Mouse (Mus musculus): ENCODE results near the gene Taz.

The Taz gene

GRCm38 (mm10) chrX:74273422-74274322, 8.0 kb upstream of the Taz start:
- ATAC-seq (ENCODE audit: insufficient number of reproducible peaks, low FRiP score, low TSS enrichment): no peak

GRCm38 (mm10) chrX:74277916-74278315, 3.8 kb upstream of the Taz start:
- no peak for ATAC-seq (ENCODE audit: insufficient number of reproducible peaks, low FRiP score, low TSS enrichment)

GRCm38 (mm10) chrX:74281041-74281731, 526 bp upstream of the Taz start:
- no peak for ATAC-seq (ENCODE audit: insufficient number of reproducible peaks, low FRiP score, low TSS enrichment)

GRCm38 (mm10) chrX:74282395-74283091, 831 bp downstream of the Taz start:
- ATAC-seq (ENCODE audit: insufficient number of reproducible peaks, low FRiP score, low TSS enrichment): peak; percentile 80

- ATAC-seq (ENCODE audit: insufficient number of reproducible peaks, low FRiP score, low TSS enrichment): 0 out of 2 replicates have a peak, but pooled peaks have one; percentile 15
Observed at GRCm38 (mm10) chrX:74283092-74283437, 1.4 kb downstream of the Taz start.

- no peak for ATAC-seq (ENCODE audit: insufficient number of reproducible peaks, low FRiP score, low TSS enrichment)
Observed at GRCm38 (mm10) chrX:74293431-74293830, 11.7 kb downstream of the Taz start.

GRCm38 (mm10) chrX:74296538-74297448, 15.1 kb downstream of the Taz start, which contains the start of gene Atp6ap1:
Atp6ap1 (plus strand) TSS chrX:74297097.
- peak; percentile 99 for ATAC-seq (ENCODE audit: insufficient number of reproducible peaks, low FRiP score, low TSS enrichment)

GRCm38 (mm10) chrX:74298348-74298747, 16.6 kb downstream of the Taz start:
- no peak for ATAC-seq (ENCODE audit: insufficient number of reproducible peaks, low FRiP score, low TSS enrichment)

GRCm38 (mm10) chrX:74299721-74300120, 18.0 kb downstream of the Taz start:
- ATAC-seq (ENCODE audit: insufficient number of reproducible peaks, low FRiP score, low TSS enrichment): no peak

- ATAC-seq (ENCODE audit: insufficient number of reproducible peaks, low FRiP score, low TSS enrichment): peak; percentile 64
Observed at GRCm38 (mm10) chrX:74304867-74305700, 23.4 kb downstream of the Taz start, which contains the start of gene Gdi1. Gdi1 (plus strand) TSS chrX:74304998.

GRCm38 (mm10) chrX:74312540-74313464, 31.1 kb downstream of the Taz start, which contains the start of gene Fam50a:
Fam50a (plus strand) TSS chrX:74313033.
- ATAC-seq (ENCODE audit: insufficient number of reproducible peaks, low FRiP score, low TSS enrichment): peak; percentile 88; the same call in 1 of the 2 replicates

GRCm38 (mm10) chrX:74328725-74329161, 47.0 kb downstream of the Taz start, which contains the start of gene Plxna3:
Plxna3 (plus strand) TSS chrX:74329066.
- peak; percentile 80 for ATAC-seq (ENCODE audit: insufficient number of reproducible peaks, low FRiP score, low TSS enrichment)

GRCm38 (mm10) chrX:74329215-74329671, 47.5 kb downstream of the Taz start:
- ATAC-seq (ENCODE audit: insufficient number of reproducible peaks, low FRiP score, low TSS enrichment): no peak

GRCm38 (mm10) chrX:74330166-74330930, 48.6 kb downstream of the Taz start:
- ATAC-seq (ENCODE audit: insufficient number of reproducible peaks, low FRiP score, low TSS enrichment): 0 out of 2 replicates have a peak, but pooled peaks have one; percentile 31
